Mouse (Mus musculus) CH12F3 (cell line): Measurements from ENCODE around the gene Commd4.

Experiments used
- in situ Hi-C: fragments of 300-500 bp; cut with MboI; formaldehyde crosslinking; loops from 2 replicates; pipeline ENCODE4 v1.14.3; 2020; ENCODE audit warnings: low sequenced_read_pairs

Commd4 gene

DNA sequence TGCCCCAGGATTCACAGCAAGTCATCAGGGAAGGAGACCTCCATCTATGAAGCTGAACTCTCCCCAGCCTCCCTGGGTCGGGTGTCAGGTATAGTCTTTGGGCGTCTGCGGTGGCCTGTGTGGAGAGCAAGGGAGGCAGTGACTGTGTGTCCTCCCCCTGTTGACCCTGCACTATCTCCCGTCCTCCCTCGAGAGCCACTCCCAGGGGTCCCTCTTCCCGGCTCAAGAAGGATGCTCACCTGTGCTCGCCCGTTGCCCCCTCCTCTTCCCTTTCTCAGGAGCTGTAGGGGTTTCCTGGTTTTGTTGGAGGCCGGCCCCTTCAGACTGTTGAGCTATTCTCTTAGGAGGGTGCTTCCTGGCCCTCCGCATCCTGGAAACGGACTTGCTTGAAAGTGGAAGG is 14.9 kb downstream of the Commd4 start:
- in situ Hi-C loops: no loop called here

DNA sequence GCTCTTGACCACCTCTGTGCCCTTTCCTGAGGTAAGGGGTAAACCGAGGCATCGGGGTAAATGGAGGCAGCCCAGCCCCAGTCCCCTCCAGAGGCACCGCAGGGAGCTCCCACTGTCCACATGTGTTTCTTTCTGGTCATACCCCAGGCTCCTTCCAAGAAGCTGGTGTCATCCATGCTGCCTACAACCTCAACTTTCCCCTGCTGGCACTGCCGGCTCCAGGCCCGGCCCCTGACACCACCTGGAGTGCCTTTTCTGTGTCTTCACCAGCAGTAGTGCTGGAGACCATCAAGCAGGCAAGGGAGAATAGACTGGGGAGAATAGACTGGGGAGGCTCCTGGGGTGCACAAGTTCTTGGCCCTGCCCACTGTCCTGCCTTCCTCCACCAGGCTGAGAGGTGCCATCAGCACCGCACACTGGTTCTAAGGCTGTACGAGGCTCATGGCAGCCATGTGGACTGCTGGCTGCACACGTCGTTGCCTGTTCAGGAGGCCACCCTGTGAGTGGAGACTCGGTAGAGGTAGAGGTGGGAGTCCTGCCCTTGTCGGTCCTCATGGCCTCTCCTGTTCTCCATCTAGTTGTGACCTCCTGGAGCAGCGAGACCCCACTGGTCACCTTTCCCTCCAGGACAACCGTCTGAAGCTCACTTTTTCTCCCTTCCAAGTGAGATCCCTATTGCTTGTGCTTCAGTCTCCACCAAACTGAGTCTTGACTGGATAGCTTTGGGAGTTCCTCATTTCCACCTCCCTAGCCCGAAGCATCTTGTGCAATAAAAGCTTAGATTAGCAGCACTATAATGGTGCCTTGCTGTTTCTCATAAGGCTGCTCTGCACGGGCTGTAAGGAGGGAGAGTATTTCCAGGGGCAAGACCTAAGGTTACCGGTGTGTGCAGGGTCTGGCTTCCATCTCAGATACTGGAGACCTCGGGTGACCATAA is 16.4 kb downstream of the Commd4 start:
- in situ Hi-C loops: no loop called here

DNA sequence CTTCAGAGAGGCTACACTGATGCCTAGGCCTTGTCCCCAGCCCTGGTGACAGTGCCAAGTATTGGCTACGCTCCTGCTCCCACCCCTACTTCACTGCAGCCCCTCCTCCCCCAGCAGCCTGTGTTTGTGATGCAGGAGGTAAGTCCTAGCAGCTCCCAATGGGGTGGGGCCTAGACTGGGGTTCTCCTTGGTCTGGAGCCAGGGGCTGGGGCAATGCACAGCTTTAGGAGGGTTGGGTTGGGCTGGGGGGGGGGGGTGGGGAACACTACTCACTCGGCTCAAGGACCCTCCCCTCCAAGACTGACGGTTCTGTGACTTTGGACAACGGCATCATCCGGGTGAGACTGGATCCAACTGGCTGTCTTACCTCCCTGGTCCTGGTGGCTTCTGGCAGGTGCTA is 18.6 kb downstream of the Commd4 start:
- in situ Hi-C loops: no loop called here

DNA sequence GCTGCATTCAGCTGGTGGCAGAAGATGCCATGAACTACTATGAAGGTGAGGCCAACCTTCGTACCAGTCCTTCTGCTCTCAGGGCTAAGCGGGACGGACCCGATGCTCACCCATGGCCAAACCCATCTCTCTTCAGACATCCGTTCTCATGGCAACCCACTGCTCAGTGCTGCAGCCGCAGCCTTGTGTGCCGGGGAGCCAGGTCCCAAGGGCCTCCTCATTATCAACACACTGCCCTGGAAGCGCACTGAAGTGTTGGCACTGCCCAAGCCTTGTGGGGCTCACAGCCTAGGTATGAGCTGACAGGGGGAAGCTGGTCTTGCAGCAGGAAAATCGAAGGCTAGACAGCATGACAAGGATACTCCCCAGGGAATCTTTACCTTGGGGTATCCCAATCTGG is 19.0 kb downstream of the Commd4 start:
- in situ Hi-C loops: no loop called here

DNA sequence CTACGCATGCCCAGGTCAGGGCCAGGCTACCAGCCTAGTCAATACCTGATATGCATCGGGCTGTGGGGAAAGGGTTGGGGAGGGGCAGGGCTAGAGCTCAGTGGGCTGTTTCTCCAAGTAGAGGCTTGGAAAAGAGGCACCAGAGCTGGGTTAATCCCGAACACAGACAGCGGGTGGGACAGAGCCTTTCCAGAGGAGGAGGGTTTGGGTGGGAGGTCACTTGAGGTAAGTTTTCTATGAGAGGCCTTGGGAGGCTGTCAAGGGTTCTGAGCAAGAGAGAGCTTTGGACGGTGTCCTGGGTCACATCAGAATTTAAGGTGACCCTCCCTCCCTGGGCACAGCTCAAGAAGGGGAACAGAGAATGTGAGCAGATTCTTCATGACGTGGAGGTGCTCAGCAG is 19.6 kb downstream of the Commd4 start:
- in situ Hi-C loops: no loop called here

DNA sequence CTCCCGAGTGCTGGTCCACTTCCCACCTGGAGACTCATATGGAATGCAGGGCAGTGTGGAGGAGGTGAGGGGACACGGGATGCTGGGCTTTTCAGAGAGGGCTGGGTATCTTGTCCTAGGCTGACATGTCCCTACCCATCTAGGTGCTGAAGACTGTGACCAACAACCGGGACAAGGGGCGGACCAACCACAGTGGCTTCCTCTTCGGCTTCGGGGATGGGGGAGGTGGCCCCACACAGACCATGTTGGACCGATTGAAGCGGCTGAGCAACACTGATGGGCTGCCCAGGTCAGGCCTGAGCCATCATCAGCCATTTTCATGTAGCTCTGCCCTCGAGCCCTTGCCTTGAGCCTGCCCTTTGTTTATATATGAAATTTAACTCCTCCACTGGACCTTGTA is 20.4 kb downstream of the Commd4 start:
- in situ Hi-C loops: no loop called here

DNA sequence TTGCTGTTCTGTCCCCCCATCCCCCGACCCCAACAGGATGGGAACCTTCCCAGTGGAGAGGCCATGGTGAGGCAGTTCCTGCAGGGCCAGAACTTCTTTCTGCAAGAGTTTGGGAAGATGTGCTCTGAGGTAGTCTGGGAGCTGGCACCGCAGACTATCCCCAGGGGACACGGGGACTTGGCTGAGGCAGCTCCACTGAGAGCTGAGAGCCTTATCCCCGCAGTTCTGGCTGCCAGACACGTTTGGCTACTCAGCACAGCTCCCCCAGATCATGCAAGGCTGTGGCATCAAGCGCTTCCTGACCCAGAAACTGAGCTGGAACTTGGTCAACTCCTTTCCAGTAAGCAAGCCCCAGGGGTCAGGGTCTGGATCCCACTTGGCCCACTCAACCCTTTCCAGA is 20.9 kb downstream of the Commd4 start:
- in situ Hi-C loops: no loop called here

DNA sequence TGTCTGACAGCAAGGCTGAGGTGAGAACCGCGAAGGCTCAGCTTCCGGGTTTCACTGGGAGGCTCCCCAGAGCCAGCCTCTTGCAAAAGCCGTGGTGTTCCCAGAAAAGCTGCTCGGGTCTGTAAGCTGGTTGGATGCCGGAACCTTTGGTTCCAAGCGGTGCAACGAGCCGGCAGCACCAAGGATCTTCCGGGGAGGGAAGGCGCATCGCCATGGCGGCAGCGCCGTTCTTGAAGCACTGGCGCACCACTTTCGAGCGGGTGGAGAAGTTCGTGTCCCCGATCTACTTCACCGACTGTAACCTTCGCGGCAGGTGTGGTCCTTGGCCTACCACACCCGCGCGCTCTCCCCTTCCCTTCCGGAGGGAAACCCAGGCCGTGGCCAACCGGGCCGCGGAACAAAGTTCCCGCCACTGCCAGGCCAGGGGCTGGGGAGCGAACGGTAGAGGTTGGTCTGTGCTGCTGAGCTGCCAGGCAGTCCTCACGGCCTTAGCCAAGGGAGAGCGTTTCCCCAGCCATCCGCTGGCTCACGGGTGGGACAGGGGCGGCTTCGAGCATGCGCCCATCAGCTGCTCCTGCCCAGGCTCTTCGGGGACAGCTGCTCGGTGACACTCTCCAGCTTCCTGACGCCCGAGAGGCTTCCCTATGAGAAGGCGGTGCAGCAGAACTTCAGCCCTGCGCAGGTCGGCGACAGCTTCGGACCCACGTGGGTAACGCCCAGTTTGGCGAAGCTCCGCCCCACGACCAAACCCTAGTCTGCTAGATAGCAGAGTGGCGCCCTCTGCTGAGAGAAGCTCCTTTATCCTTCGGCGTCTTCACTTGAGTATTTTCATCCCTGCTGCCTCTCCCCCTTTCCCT is 27.3 kb downstream of the Commd4 start, which contains the start of gene Man2c1:
Man2c1 (plus strand) TSS at position 114 of the 857 bp plus-strand sequence.
- in situ Hi-C loops: no loop called here

DNA sequence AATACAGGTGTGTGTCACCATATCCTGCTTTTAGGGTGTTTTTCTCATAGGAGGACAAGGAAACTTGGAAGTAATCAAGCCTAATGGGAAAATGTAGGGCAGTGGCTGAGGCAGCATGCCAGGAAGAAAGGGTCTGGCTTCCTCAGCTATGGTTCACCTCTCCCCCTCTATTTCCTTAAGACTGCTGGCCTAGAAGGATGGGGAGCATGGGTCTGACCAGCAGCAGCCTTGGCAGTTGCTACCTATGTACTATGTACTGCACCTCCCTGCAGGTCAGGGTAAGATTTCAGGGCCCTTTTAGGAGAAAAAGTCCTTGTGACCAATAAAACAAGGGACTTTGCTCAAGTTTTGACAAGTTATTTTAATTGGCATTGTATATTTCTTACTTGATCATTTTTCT is 28.5 kb downstream of the Commd4 start:
- in situ Hi-C loops: no loop called here

DNA sequence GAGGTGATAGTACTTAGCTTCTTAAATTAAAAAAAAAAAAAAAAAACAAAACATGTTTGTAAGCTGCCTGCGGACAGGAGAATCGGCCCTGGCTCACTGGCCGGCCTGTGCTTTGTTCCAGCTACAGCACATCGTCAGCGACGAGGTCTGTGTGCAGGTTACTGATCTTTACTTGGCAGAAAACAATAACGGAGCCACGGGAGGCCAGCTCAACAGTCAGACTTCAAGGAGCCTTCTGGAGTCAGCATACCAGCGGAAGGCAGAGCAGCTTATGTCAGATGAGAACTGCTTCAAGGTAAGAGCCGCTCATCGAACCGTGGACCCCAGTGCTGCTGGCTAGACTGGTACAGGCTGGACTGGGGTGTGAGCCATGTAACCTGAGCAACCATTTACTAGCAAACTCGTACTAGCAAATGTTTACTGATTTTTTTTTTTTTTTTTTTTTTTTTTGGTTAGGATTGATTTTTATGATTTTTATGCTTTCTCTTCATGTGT is 40.8 kb downstream of the Commd4 start:
- in situ Hi-C loops: no loop called here
